Mouse (Mus musculus): Measurements from ENCODE around the gene Tmem131. TPM values are rescaled to one million over a fixed set of nuclear protein-coding genes. Genes with fewer than 3 reads are reported as not detected.

Tmem131 gene
- total RNA-seq, 2 experiments from 2014 or later: 58.1 to 62.1 TPM

GRCm38 (mm10) chr1:36962379-36963176, 19.1 kb upstream of the Tmem131 start:
- H3K4me3 ChIP-seq: no peak overlapping the region
- DNase-seq (ENCODE audit: low spot score in 2 of 2): no peak
- no peak overlapping the region for H3K27ac ChIP-seq
- no peak for TF ChIP-seq CTCF (conservative IDR thresholded peaks at IDR 0.05)

DNA sequence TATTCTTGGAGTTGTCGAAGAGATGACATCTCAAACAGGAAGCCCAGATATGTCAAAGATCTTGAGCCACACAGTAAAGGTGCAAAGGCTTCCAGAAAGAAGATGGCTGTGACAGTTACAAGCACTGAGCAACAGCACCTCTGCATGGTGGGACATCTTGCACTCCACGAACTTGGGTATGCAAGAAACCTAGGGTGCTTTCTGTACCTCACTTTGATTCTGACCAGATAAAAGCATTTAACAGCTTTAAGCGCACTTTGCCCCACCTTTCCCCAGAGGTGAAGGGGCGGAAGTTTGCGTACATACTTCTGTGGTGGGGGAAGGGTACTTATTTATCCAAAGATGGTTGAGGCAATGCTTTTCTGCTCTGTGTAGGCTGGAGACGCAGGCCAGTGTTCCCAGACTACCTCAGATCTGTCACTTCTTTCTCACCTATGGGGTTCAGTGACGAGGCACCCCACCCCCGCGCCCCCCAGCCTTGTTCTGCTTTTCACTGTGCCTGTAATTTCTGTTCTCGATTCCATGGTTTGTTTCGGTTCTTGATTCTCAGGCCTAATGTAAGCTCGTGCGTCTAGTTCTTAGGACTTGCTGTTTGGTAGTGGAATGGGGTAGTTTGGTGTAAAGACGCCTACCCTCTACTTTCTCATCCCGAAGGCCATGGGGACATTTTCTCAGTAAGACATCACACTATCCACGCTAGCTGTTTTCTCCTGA, 17.2 kb upstream of the Tmem131 start:
- Histone ChIP-seq H3K4me3 (no peak overlapping the region), H3K27ac (no peak overlapping the region)
- TF ChIP-seq CTCF (conservative IDR thresholded peaks at IDR 0.05): no peak
- no peak for DNase-seq (ENCODE audit: low spot score in 2 of 2)

- no peak for TF ChIP-seq CTCF (conservative IDR thresholded peaks at IDR 0.05)
- DNase-seq (ENCODE audit: low spot score in 2 of 2): no peak
- Histone ChIP-seq H3K27ac (no peak overlapping the region), H3K4me3 (no peak overlapping the region)
Observed at GRCm38 (mm10) chr1:36949591-36950184, 6.2 kb upstream of the Tmem131 start.

DNA sequence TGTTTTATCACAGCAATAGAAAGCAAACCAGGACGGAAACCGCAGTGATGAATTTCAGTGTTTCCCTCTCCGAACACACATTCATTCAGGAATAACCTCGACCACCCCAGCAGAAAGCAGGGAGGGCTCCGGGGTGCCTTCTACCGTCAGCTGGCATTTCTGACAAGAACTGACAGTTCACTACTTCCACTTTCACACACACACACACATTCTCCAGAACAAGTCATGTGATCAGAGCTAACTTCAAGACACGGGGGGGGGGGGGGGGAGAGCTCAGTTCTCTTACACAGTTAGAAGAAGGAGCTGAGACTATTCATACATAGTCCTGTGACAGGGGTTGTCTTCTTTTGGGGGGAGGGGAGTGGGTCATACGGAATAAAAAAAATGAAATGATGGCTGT, 4.0 kb upstream of the Tmem131 start:
- Histone ChIP-seq H3K27ac (no peak overlapping the region), H3K4me3 (no peak overlapping the region)
- TF ChIP-seq CTCF (conservative IDR thresholded peaks at IDR 0.05): no peak
- no peak for DNase-seq (ENCODE audit: low spot score in 2 of 2)

DNA sequence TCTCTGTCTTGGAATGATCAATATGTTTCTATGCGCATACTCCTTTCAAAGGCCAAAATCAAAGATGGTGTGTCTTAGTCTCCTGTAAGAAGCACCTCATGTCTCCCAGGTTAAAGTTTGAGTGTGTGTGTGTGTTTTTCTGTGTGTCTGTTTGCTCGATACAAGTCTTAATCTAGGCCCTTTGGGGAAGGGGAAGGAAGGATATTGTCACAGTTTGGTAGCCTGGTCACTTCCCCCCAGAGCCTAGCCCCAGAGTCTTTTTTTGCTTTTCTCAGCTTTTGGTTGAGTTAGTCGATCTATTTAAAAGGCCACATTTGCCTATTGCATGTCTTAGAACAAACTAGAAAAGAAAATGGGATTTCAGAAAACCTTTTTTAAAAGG, 3.1 kb downstream of the Tmem131 start:
- peak overlapping the region; percentile 99 for H3K27ac ChIP-seq
- TF ChIP-seq CTCF (conservative IDR thresholded peaks at IDR 0.05): no peak
- H3K4me3 ChIP-seq: peak overlapping the region; percentile 98
- no peak for DNase-seq (ENCODE audit: low spot score in 2 of 2)

DNA sequence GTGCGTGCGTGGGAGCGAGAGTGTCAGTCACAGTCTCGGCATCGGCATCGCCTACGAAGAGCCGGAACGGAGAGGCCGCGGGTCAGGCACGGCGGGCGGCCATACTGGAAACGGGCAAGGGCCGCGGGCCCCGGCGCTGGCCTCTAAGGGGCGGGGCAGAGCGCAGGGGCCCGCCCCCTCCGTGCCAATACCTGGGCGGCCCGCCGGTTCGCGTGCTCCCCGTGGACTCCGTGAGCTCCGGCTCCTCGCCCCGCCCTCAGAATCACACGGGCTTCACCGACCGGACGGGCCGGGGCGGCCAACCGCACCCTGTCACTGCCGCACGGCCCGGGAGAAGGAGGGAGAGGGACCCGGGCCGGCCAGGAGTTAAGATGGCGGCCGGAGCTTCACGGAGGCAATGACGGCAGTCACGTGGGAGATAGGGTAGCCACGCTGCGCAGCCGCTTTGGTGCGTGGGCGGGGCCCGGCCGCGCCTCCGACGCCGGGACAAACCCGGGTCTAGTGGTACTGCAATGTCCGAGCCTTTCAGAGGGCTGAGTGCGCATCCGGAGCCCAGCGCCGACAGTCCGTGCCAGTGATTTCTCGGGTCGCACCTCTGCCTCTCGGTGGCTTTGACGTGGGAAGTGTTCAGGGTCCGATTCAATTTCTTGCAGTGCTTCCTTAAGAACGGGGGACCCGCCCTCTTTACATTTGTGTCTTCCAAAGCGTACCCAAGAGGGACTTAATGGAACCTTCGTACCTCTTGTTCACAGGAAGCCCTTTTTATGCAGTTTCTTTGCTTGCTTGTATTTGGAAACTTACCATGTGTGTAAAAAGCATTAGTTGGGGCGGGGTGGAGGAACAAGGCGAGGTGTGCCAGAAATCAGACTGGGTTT, 3.7 kb downstream of the Tmem131 start:
- peak; percentile 90 to 91 for DNase-seq (ENCODE audit: low spot score in 2 of 2)
- Histone ChIP-seq H3K27ac (peak overlapping the region; percentile 99), H3K4me3 (peak overlapping the region; percentile 98)
- peak; percentile 40 for TF ChIP-seq CTCF (conservative IDR thresholded peaks at IDR 0.05)

- Histone ChIP-seq H3K4me3 (peak overlapping the region; percentile 98), H3K27ac (peak overlapping the region; percentile 99)
- DNase-seq (ENCODE audit: low spot score in 2 of 2): peak in 1 of 2 experiments; percentile 27
- no peak for TF ChIP-seq CTCF (conservative IDR thresholded peaks at IDR 0.05)
Observed at GRCm38 (mm10) chr1:36938801-36939286, 4.6 kb downstream of the Tmem131 start.

GRCm38 (mm10) chr1:36938348-36938747, 5.1 kb downstream of the Tmem131 start:
- H3K4me3 ChIP-seq: peak overlapping the region; percentile 98
- TF ChIP-seq CTCF (conservative IDR thresholded peaks at IDR 0.05): no peak
- DNase-seq (ENCODE audit: low spot score in 2 of 2): no peak
- H3K27ac ChIP-seq: peak overlapping the region; percentile 99

DNA sequence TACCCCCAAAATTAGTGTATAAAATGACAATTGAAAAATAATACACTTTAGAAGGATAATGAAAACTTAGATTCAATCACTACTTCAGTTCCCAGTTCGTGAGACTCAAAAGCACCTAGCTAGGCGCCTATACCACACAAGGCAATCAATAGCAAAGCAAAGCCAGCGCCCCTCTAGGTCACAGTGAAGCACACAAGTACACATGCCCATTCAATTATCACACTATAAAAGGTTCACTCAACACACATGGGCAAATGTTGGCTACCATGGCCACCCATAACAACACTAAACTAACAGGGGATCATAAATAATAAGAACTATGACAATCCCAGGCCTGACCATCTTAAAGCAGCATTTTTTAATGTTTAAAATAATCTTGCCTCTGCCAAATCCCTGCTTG, 5.8 kb downstream of the Tmem131 start:
- DNase-seq (ENCODE audit: low spot score in 2 of 2): no peak
- Histone ChIP-seq H3K4me3 (peak overlapping the region; percentile 98), H3K27ac (peak overlapping the region; percentile 99; the same call in 1 of the 2 replicates)
- peak; percentile 41 for TF ChIP-seq CTCF (conservative IDR thresholded peaks at IDR 0.05)

DNA sequence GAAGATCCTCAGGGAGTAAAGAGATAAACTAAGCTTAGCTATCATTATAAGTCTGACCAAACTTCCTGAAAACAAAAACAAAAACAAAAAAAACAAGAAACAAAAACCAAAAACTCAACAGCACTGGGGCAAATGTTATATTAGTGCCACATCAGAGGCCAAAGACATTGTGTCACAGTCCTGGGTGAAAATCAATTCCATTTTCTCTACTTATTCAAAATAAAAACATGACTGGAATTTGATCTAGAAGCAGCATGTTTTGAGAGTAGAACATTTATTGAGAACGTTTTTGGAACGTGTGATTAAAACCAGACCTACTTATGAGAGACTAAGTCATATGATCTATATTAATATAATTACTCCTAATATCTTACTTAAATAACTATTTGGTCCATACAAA, 6.5 kb downstream of the Tmem131 start:
- Histone ChIP-seq H3K4me3 (peak overlapping the region; percentile 98), H3K27ac (no peak overlapping the region)
- no peak for TF ChIP-seq CTCF (conservative IDR thresholded peaks at IDR 0.05)
- no peak for DNase-seq (ENCODE audit: low spot score in 2 of 2)

DNA sequence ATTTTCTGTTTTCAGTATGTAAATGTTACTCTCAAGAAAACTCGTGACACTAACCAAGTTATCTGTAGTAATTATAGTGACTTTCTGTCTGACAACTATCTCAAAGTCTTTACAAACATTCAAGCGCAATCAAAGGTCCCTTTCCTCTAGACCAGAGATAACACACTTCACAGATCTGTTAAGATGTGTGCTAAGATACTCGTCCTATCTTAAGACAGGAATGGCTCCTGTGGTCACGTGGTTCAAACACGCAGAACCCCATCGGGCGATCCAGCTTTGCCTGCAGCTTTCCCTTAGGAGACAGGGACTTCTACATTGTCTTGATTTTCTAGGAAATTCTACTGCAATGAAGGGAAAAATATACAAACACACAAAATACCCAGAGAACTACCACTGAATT, 6.9 kb downstream of the Tmem131 start:
- DNase-seq (ENCODE audit: low spot score in 2 of 2): no peak
- H3K4me3 ChIP-seq: no peak overlapping the region
- no peak for TF ChIP-seq CTCF (conservative IDR thresholded peaks at IDR 0.05)
- H3K27ac ChIP-seq: no peak overlapping the region

DNA sequence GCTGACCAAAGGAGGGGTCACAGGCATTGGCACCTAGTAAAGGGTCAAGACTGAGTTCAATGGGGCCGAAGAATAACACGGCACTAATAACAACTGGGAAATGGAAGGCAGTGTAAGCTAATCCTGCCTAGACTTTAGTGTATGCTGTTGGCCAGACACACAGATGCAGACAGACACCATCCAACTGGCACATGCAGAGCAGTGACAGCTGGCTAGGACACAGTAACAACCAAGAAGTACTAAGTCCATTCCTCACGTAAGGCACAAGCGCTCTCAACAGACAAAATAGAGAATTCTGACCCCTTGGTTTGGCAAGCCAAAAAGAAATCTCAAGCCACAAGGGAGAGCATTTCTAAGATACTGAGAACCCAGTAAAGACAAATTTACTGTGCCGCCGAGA, 8.7 kb downstream of the Tmem131 start:
- no peak for TF ChIP-seq CTCF (conservative IDR thresholded peaks at IDR 0.05)
- DNase-seq (ENCODE audit: low spot score in 2 of 2): no peak
- Histone ChIP-seq H3K27ac (no peak overlapping the region), H3K4me3 (no peak overlapping the region)
